Mouse (Mus musculus) liver, adult 2 months (tissue): Measurements from ENCODE around the gene Ltbp3. TPM values are rescaled to one million over a fixed set of nuclear protein-coding genes. Genes with fewer than 3 reads are reported as not detected.

ENCODE experiments used
- DNase-seq: peaks from one replicate; pipeline ENCODE4 v3.0.0-alpha.2; 2011; ENCODE audit warnings: low read depth, low spot score; ENCODE audit errors: extremely low read depth
- H3K27ac ChIP-seq: fragments of 200-500 bp; replicated peaks from 2 replicates; pipeline ENCODE4 v1.5.1; 2012; ENCODE audit warnings: low read depth, mild to moderate bottlenecking, control low read depth, inconsistent platforms, low read length; ENCODE audit not compliant: insufficient read depth
- H3K27me3 ChIP-seq: fragments of 200-500 bp; 2 replicates; pipeline ENCODE4 v1.6.1; 2012; ENCODE audit warnings: mild to moderate bottlenecking, moderate library complexity, low read length, inconsistent platforms; ENCODE audit not compliant: control insufficient read depth, insufficient read depth
- H3K36me3 ChIP-seq: fragments of 200-500 bp; 2 replicates; pipeline ENCODE4 v1.6.1; 2012; ENCODE audit warnings: low read length, inconsistent platforms; ENCODE audit not compliant: control insufficient read depth, insufficient read depth
- H3K4me1 ChIP-seq: fragments of 200-500 bp; 2 replicates; pipeline ENCODE4 v1.6.1; 2011; ENCODE audit warnings: low read length; ENCODE audit not compliant: control insufficient read depth, insufficient read depth
- H3K4me3 ChIP-seq: fragments of 200-500 bp; 2 replicates; pipeline ENCODE4 v1.5.1; 2011; ENCODE audit warnings: low read depth, mild to moderate bottlenecking, control low read depth, low read length, moderate library complexity; ENCODE audit not compliant: insufficient read depth
- H3K79me2 ChIP-seq: fragments of 200-500 bp; 2 replicates; pipeline ENCODE4 v1.6.1; 2012; ENCODE audit warnings: inconsistent platforms, mild to moderate bottlenecking, low read length, moderate library complexity; ENCODE audit not compliant: control insufficient read depth, insufficient read depth
- H3K9ac ChIP-seq: fragments of 200-500 bp; 2 replicates; pipeline ENCODE4 v1.6.1; 2012; ENCODE audit warnings: low read depth, mild to moderate bottlenecking, control low read depth, inconsistent platforms, low read length
- CTCF ChIP-seq: fragments of 200-500 bp; IDR thresholded peaks from 2 replicates; pipeline ENCODE4 v1.5.1; 2011; ENCODE audit warnings: low read depth, low read length, control low read depth
- POLR2A ChIP-seq: fragments of 200-500 bp; IDR thresholded peaks from 2 replicates; pipeline ENCODE4 v1.6.1; 2011; ENCODE audit warnings: low read length, control low read depth; ENCODE audit not compliant: insufficient read depth; ENCODE audit errors: extremely low read depth
- WGBS: fragments of 180-500 bp; shearing (Covaris S2); methylation state at CpG from one replicate; pipeline ENCODE4 v1.1.7; 2018; 5-methylcytosine and 5-hydroxymethylcytosine counted together
- polyA plus RNA-seq: library from polyadenylated mRNA; depleted of rRNA; stranded (reverse); fragments of >200 nt; gene quantifications from 2 replicates; pipeline ENCODE4 v1.2.3, GENCODE M21; 2012
- total RNA-seq: library from RNA; depleted of rRNA; stranded (reverse); fragments of >200 nt; gene quantifications from 2 replicates; pipeline ENCODE4 v1.2.3, GENCODE M21; 2014

Gene Ltbp3
- total and polyA plus RNA-seq, 2 experiments, result 1.2 to 3.4 TPM

DNA sequence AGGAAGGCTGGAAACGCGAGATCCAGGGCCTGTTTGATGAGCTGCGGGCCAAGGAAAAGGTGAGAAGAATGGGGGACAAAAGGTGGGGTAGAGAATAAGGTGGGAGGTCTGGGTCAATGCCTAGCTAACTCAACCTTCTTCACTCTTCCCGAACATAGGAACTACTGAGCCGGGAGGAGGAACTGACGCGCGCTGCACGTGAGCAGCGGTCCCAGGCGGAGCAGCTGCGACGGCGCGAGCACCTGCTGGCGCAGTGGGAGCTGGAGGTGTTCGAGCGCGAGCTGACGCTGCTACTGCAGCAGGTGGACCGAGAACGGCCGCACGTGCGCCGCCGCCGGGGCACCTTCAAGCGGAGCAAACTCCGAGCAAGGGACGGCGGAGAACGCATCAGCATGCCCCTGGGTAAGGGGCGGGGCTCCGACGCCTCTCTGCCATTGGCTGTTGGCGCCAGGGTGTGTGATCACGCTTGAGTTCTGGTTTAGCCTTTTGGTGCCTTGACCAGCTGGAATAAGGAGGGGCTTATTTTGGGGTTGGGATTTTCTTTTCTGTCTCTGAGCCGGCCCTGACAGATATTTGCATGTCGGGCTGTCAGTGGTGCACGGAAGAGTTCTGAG is 44.7 kb upstream of the Ltbp3 start:
- 90% methylated on average over 41 of the region's 41 CpGs for WGBS
- peaks cover 46% of the 10 kb centered on the region for H3K36me3 ChIP-seq

DNA sequence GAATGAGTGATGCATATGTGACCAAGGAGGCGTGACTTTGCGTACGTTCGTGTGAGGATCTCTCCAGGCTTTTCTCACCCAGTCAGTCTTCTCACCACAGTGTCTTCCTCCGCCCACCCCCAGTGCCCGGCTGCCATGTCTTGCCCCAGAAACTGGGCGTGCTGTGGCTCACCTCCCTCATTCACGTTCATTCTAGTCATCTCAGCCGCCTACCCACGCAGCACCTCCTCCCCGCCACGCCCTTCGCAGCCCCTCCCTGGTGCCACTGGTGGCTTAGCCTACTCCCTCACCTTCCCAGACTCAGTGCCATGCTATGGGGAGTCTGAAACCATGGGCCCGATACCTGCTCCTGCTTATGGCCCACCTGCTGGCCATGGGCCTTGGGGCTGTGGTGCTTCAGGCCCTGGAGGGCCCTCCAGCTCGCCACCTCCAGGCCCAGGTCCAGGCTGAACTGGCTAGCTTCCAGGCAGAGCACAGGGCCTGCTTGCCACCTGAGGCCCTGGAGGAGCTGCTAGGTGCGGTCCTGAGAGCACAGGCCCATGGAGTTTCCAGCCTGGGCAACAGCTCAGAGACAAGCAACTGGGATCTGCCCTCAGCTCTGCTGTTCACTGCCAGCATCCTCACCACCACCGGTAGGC is 36.4 kb upstream of the Ltbp3 start, which contains the start of gene Kcnk7:
Kcnk7 (plus strand) TSS at position 205 of the 638 bp plus-strand sequence.
- TF ChIP-seq CTCF (no peak), POLR2A (no peak)
- Histone ChIP-seq H3K27ac (no peak within 1 kb of the TSS), H3K4me1 (peaks cover 2% of the 10 kb centered on the region; the same call in 1 of the 2 replicates), H3K9ac (no peak within 1 kb of the TSS), H3K4me3 (no peak within 1 kb of the TSS), H3K36me3 (peaks cover 23% of the 10 kb centered on the region), H3K27me3 (no peaks in the 10 kb centered on the region), H3K79me2 (no peaks in the 10 kb centered on the region)
- no peak for DNase-seq
- whole genome bisulfite sequencing, result 77% methylated on average over 17 of the region's 17 CpGs

More for the DNA sequence above, 44.7 kb upstream of the Ltbp3 start:
- Histone ChIP-seq H3K4me3 (no peak overlapping the region), H3K27me3 (no peaks in the 10 kb centered on the region), H3K27ac (no peak overlapping the region), H3K9ac (no peak overlapping the region), H3K79me2 (peaks cover 10% of the 10 kb centered on the region), H3K4me1 (peaks cover 10% of the 10 kb centered on the region)
- TF ChIP-seq CTCF (no peak), POLR2A (no peak)
- DNase-seq, result no peak

DNA sequence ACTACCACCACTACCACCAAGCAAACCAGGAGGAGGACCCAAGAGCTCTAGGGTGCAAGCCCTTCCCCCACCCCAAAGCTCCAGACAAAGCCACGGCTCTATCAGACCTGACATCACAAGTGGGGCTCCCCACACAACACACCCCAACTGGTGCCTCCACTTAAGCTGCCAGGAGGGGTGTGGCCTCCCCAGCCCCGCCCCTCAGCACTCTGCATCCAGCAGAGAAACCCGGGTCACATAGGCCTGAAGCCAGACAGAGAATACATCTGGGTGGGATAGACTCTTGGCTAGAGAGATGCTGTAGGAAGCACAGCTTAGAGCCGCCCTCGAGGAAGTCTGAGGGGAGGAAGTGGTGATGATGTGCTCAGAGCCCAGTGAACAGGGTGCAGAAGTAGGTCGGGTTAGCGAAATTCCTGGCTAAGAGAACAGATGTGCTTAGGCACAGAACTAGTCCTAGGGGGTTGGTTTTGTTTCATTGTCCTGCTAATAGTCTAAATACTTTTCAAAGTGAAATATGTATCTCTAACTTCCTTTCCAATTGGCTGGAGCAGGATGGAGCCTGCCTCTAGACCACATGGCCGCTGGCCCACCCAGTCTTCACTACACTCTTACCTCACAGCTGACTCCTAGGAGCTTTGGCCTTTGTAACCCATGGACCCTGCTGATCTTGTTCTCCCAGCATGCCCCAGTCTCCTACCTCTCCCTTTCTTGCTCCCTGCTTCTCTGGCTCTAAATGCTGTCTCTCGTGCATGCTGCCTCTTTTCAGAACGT is 35.7 kb upstream of the Ltbp3 start:
- Histone ChIP-seq H3K27ac (no peak overlapping the region), H3K27me3 (no peaks in the 10 kb centered on the region), H3K4me1 (peaks cover 2% of the 10 kb centered on the region; the same call in 1 of the 2 replicates), H3K4me3 (no peak overlapping the region), H3K79me2 (no peaks in the 10 kb centered on the region), H3K36me3 (peaks cover 16% of the 10 kb centered on the region), H3K9ac (no peak overlapping the region)
- no peak for DNase-seq
- 55% methylated on average over 10 of the region's 10 CpGs for WGBS
- TF ChIP-seq CTCF, result no peak
- TF ChIP-seq POLR2A, result no peak

DNA sequence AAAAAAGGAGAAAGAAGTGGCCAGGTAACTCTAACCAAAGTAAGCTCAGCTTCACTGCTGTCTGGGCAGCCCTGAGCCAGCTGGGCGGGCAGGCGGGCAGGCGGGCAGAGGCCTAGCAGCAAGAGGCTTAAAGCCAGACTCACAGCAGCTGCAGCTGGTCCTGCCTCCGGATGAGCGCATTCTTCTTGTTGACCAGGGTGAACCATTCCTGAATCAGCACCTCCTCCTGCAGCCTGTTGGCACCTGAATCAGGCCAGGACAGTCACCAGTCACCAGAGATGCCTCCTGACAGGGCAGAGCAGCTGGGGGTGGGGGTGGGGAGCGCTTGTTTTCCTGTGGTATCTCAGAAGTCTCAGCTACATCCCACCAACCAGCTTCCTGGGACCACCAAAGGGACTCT is 30.6 kb upstream of the Ltbp3 start:
- TF ChIP-seq CTCF, result no peak
- TF ChIP-seq POLR2A, result no peak
- H3K36me3 ChIP-seq, result no peaks in the 10 kb centered on the region
- H3K27me3 ChIP-seq, result no peaks in the 10 kb centered on the region
- no peaks in the 10 kb centered on the region for H3K79me2 ChIP-seq
- no peak overlapping the region for H3K27ac ChIP-seq
- no peak overlapping the region for H3K4me3 ChIP-seq
- no peak for DNase-seq
- WGBS, result 95% methylated on average over 6 of the region's 6 CpGs
- H3K9ac ChIP-seq, result no peak overlapping the region
- H3K4me1 ChIP-seq, result peaks cover 5% of the 10 kb centered on the region; the same call in 1 of the 2 replicates

DNA sequence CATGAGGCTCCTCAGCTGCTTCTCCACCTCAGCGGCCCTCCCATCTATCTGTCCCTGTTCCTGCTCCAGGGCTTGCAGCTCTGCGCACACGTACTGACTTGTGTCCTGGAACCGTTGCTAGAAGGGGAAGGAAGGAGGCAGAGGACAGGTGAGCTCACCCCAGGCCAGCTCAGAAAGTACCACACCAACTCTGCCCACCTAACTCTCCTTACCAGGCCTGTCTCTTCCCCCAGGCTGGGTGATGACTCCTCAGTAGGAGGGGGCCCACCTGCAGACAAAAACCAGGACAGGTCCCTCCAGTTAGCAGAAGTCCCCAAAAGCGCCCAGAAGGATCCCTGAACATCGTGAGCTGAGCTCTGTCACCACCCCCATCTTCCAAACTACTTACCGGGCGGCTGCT is 30.1 kb upstream of the Ltbp3 start:
- 90% methylated on average over 8 of the region's 8 CpGs for WGBS
- Histone ChIP-seq H3K4me1 (0 out of 2 replicates have a peak, but pooled peaks cover 3% of the 10 kb centered on the region), H3K27ac (no peak overlapping the region), H3K4me3 (no peak overlapping the region), H3K79me2 (no peaks in the 10 kb centered on the region), H3K36me3 (no peaks in the 10 kb centered on the region), H3K9ac (no peak overlapping the region), H3K27me3 (no peaks in the 10 kb centered on the region)
- TF ChIP-seq CTCF, result no peak
- no peak for DNase-seq

DNA sequence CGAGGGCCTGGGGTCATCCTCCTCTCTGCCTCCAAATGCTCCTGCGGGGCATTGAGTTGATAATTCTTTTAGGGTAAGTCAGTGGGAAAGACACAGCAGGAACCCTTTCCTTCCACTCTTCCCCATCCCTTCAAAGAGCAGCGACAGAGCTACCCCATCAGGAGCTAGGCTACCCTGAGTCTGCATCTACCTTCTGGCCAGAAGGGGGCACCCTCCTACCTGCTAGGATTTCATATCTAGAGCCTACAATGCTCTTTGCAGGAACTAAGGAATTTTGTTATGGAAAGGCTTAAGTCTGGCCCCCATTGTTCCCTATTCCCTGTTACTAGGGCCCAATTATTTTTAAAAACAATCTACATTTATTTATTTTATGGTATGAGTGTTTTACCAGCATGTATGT is 29.5 kb upstream of the Ltbp3 start:
- DNase-seq, result peak; percentile 44
- Histone ChIP-seq H3K36me3 (no peaks in the 10 kb centered on the region), H3K27me3 (no peaks in the 10 kb centered on the region), H3K4me3 (no peak overlapping the region), H3K9ac (no peak overlapping the region), H3K4me1 (0 out of 2 replicates have a peak, but pooled peaks cover 3% of the 10 kb centered on the region), H3K79me2 (no peaks in the 10 kb centered on the region), H3K27ac (no peak overlapping the region)
- 32% methylated on average over 3 of the region's 3 CpGs for WGBS
- TF ChIP-seq CTCF (peak; percentile 80), POLR2A (no peak)
